Mouse (Mus musculus): ENCODE data around the gene Plekhh1.

The Plekhh1 gene

GRCm38 (mm10) chr12:79034331-79034730 is 5.4 kb downstream of the Plekhh1 start:
- no peak for DNase-seq (ENCODE audit: low read depth)

GRCm38 (mm10) chr12:79035349-79035748 is 6.4 kb downstream of the Plekhh1 start:
- DNase-seq (ENCODE audit: low read depth), result no peak

DNA sequence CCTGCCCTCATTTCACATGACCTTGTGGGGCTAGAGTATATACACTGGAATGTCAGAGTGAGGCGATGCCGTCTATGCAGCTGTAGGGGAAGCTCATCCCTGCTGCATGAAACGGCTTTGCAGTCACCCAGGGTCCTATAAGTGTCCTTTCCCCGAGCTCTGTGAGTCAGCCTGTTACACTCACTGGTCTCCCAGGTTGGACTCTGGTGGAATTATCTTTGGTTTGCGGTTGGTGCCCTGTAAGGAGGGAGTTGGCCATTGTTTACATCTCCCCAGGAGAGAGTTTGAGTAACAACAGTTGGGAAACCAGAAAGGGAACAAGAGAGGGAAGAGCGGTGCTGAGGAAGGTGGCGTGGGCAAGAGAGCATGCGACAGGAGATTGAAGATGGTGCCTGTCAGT is 10.7 kb downstream of the Plekhh1 start:
- no peak for DNase-seq (ENCODE audit: low read depth)

DNA sequence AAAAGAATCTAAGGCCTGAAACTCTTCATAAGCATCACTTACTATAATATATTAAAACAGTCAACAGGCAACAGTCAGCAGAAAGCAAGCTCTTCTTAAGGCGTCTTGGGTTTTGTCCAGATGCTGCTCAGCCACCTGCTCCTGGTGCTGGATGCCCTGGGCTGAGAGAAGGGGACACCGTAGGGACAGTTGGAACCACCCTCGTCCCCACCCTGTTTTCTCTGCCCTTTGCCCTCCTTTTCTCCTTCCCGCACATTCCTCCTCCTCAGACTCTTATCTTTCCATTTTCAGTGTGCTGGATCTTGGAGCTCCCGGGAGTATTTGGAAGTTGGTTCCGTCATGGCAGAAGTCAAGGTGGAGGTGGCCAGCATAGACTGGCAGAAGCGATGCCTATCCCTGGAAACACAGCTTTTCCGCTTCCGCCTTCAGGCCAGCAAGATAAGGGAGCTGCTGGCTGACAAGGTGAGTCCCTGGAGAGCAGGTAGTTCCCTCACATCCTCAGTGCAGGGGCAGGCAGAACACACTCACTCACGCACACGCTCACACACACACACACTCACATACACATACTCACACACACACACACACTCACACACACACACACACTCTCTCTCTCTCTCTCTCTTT is 11.4 kb downstream of the Plekhh1 start:
- no peak for DNase-seq (ENCODE audit: low read depth)

GRCm38 (mm10) chr12:79041436-79041835 is 12.5 kb downstream of the Plekhh1 start:
- no peak for DNase-seq (ENCODE audit: low read depth)

- DNase-seq (ENCODE audit: low read depth), result no peak
These were observed 15.7 kb downstream of the Plekhh1 start for GRCm38 (mm10) chr12:79044668-79045067.

GRCm38 (mm10) chr12:79046171-79046570 is 17.2 kb downstream of the Plekhh1 start:
- DNase-seq (ENCODE audit: low read depth), result no peak

DNA sequence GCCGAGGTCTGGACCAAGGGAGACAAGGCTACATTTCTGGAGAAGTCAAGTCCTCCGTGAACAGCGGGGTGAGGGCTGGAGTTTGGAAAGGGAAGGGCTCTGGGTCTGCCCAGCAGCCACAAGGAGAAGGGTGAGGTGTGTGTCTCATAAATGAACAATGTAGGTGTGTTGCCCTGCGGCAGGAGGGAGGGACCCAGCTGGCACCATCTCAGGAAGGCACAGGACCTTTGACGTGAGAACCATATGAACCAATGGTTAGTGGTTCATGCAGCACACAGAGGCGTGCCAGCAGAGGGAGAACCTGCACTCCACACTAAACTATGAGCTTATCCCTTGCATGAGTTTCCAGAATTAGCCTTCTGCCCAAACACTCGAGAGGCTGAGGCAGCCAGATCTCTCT is 18.2 kb downstream of the Plekhh1 start:
- no peak for DNase-seq (ENCODE audit: low read depth)

- no peak for DNase-seq (ENCODE audit: low read depth)
These were observed 19.9 kb downstream of the Plekhh1 start for GRCm38 (mm10) chr12:79048898-79049297.

- DNase-seq (ENCODE audit: low read depth), result no peak
These were observed 20.8 kb downstream of the Plekhh1 start for GRCm38 (mm10) chr12:79049807-79050206.

DNA sequence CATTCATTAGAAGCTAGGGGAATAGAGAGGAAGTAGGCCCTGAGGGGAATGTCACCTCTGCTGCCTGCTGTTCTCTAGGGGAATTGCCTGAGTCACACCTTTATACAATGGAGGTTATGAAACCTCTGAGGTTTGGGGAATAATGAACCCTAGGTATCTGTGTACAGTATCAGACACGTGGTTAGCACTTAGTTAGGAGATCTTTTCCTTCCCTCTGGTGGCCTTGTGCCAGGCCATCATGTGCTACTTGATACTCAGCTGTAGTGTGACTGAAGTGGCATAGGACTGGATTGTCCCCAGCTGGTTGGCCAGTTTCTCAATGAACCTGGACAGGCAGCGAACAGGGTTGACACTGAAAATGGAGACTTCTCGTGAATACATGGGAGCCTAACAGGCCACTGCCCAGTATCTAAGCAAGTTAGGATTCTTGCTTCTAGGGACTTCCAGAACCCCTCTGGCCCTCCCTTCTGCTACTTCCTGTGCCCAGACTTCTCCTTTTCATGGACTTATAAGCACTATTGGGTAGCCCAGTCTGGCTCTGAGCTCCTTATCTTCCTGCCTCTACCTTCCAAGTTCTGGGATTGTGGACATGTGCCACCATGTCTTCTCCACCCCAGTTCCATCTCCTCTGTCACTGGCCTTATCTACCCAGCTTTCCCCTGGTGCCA is 21.7 kb downstream of the Plekhh1 start:
- DNase-seq (ENCODE audit: low read depth), result no peak

DNA sequence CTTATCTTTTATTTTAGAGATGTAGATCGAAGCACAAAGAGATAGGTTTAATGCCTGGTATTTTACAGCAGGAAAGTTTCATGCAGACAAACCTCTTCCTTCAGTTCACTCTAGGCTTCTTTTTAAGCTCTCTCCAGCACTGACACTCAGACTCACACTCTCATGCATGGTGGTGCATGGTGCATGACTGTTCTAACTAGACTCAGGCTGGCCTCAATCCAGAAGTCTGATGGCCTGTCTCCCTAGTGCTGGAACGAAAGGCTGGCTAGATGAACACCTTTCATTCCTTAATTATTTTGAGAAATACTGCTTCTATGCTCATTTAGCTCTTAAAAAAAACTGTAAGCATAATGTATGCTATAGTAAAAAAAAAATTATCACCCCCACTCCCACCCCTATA is 23.1 kb downstream of the Plekhh1 start:
- DNase-seq (ENCODE audit: low read depth), result no peak

- DNase-seq (ENCODE audit: low read depth), result peak; percentile 54
These were observed 26.3 kb downstream of the Plekhh1 start for GRCm38 (mm10) chr12:79055276-79055675.

- no peak for DNase-seq (ENCODE audit: low read depth)
These were observed 30.6 kb downstream of the Plekhh1 start for GRCm38 (mm10) chr12:79059573-79059972.

GRCm38 (mm10) chr12:79060134-79060533 is 31.2 kb downstream of the Plekhh1 start:
- DNase-seq (ENCODE audit: low read depth), result no peak

DNA sequence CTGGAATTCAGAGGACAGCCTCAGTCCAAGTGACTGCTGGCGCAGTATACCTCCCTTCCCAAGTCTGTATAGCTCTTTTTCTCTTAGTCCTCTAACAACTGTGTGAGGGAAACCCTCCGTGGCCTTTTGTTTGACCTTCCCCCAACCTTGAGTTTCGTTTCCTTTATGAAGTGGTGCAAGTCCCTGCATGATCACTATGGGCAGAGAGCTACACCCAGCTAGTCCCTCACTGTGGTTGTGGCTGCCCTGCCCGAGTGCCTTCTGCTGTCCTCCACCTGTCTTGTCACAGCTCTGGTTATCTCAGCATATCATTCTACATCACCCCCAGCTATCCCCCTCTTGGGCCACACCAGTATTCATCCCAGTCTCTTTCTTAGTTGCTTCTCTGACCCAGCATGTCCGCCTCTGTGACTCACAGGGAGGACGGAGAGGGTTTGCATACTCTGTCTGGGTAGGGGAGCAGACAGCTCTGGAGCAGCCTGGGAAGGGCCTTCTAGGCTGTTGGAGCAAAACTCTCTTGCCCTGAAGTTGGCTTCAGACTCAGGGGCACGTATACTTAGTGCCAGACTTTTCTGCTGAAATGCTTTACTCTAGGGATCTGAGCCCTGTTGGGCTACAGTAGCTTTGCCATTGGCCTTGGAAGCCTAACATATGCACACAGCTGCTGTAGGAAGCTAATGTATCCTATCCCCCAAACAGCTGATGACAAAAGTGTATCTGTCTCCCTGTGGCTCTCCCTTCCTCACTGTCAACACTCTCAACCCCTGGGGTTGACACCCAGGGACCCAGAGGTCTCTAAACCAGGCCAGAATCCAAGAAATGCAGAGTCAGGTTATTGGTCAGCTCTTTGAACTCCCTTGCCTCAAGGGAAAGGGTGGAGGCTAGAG is 32.0 kb downstream of the Plekhh1 start:
- no peak for DNase-seq (ENCODE audit: low read depth)

DNA sequence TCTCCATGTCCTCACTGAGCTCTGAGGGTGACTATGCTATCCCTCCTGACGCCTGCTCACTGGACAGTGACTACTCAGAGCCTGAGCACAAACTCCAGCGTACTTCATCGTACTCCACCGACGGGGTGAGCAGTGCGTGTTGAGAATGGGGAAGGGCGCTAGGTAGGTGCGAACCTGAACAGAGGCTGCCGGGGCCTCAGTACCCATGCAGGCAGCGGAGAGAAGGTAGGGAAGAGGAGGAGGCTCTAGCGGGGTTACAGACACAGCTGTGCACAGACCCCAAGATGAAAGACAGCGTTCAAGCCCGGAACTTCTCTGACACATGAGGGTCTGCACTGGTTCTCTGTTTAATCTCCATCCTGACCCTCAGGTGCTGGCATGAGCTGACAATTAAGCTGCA is 35.5 kb downstream of the Plekhh1 start:
- no peak for DNase-seq (ENCODE audit: low read depth)

GRCm38 (mm10) chr12:79066431-79066830 is 37.5 kb downstream of the Plekhh1 start:
- DNase-seq (ENCODE audit: low read depth), result no peak

DNA sequence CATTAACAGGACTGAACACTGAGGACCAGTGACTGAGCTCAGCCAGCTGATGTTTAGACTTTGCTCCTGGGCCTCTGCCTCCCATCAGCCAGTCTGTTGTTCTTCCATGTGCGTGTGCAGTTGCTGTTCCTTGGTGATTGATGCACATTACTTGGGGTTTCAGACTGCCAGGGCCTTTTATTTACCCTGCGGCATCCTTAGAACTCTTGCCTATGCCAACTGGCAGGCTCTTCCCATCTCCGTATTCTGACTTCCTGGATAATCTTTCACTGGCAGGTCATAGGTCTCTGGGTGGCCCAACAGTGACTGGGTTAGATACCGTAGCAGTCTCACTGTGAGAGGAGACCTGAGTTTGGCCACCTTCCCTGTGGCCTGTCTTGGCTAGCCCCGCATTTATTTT is 38.6 kb downstream of the Plekhh1 start:
- DNase-seq (ENCODE audit: low read depth), result no peak

GRCm38 (mm10) chr12:79068306-79068705 is 39.3 kb downstream of the Plekhh1 start:
- no peak for DNase-seq (ENCODE audit: low read depth)

GRCm38 (mm10) chr12:79069187-79069608 is 40.2 kb downstream of the Plekhh1 start:
- no peak for DNase-seq (ENCODE audit: low read depth)

- DNase-seq (ENCODE audit: low read depth), result no peak
These were observed 41.0 kb downstream of the Plekhh1 start for GRCm38 (mm10) chr12:79069916-79070315.

Measured in c-Kit-positive CD71-positive TER-119-negative erythroid progenitor cells, embryonic 14.5 days (primary cell).